Mouse (Mus musculus) cerebral cortex, adult 2 months (tissue): ENCODE measurements around the gene Cldn19.

Experiments
- WGBS: fragments of 180-500 bp; shearing (Covaris S2); methylation state at CpG from one replicate; pipeline ENCODE4 v1.1.7; 2018; 5-methylcytosine and 5-hydroxymethylcytosine counted together

Cldn19 gene

DNA sequence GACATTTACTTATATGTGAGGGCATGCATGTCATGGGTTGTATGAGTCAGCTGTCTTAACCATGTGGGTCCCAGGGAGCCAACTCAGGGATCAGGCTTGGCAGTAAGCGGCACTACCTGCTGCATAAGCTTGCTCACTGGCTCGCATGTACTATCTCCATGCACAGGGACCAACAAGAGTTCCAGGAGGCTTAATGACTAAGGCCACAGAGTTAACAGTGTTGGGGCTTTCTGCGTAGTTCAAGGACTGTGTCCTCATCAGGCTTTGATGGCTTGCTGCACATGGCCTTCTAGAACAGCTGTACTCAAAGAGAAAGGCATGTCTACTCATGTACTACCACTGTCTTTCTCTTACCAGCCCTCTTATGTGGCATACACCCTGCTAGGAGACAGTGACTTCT is 45.5 kb downstream of the Cldn19 start:
- WGBS, result 89% methylated on average over 3 of the region's 3 CpGs

DNA sequence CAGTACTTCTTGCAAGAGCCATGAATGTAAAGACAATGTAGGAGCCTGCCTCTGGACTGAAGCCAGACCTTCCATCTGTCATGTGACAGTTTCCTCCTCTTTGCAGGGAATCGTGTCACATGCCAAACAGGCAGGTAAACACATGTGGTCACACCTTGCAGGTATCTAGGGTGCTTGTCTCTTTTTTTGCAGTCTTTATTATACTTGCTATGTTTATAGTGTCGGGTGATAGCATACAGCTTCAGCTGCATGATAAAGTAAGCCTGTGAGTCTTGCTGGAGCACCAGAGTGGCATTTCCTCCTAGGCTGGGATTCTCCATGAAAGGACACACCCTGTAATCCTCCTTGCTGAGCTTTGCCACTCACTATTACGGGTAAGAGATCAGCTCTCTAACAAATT is 46.6 kb downstream of the Cldn19 start:
- 73% methylated on average over 3 of the region's 3 CpGs for WGBS

DNA sequence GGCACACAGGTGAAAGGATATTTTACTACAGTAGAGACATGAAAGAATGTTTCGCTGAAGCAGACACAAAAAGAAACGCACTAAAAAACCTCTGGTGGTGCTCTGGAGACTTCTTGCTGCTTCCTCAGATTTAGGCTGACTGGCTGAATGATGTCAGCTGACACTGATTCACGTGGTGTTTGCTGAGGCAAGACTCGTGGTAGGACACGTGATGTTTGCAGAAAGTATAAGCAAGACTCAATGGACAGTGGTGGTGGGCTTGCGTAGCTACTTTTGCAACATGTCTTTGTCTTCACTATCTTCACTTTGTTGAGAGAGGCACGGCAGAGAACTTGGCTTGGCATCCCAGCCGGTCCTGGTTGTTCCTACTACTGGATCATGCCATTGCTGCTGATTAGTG is 48.1 kb downstream of the Cldn19 start:
- WGBS, result 88% methylated on average over 8 of the region's 8 CpGs

DNA sequence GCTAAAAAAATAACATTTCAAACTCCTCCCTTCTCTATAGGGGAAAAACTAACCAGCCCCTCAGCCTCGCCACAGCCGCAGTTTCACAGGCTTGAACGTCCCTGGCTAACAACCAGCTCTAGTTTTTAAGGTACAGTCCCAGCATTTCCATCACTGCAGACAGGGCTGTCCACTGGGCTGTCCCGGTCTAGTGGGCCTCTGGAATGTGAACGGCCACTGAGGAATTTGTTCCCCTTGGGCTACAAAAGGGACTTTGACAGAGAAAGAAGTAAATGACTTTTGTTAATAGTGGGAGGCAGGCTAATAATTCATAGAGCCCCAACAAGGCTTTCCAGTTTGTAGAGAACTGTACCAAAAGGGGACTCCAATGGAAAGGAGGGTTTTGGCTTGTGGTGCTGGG is 50.2 kb downstream of the Cldn19 start:
- 90% methylated on average over 5 of the region's 5 CpGs for WGBS
